ENCODE assay signal across 29 mouse cellular contexts in the genomic region with DNA sequence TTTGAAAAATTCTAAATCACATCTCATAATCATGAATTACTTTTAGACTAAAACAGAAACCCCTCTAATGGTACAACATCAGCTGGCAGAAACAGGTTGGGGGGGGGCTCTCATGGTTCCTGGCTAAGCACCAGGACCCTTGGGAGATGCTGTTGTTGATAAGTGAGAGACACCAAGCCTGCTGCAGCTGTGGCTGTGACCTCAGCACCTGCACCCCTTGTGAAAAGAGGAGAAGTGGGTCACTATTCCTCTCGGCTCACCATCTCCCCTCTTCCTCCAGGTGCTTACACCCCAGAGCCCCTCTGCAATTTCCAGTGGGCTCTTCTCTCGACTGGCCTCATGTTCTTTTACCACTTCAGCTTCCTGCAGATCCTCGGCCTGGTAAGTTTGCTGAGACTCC.
DNase-seq lines count a peak whose midpoint lies in the region; ATAC-seq and TF ChIP-seq lines count a peak whose summit lies in the region.
"Had no signal": no experiment of that assay in that cellular context is flagged by ENCODE, and none has a peak within 500 bp of the region (broad histone marks: within the 10 kb centered on the region; RNA-seq: fewer than 3 reads in every experiment).

No protein-coding gene starts in this region.

- no peak for TF ChIP-seq CTCF in testis, adult 2 months (IDR thresholded peaks at IDR 0.05; ENCODE audit: control insufficient read depth, insufficient read depth, insufficient replicate concordance, low read depth, low read length)

- H3K4me2 ChIP-seq in heart, embryonic 14.5 days (ENCODE audit: low read length), result no peak overlapping the region
- H3K4me2 ChIP-seq: embryonic facial prominence, embryonic 12.5 days; forebrain, embryonic 15.5 days; limb, embryonic 12.5 days; liver, embryonic 11.5 days; midbrain, embryonic 12.5 days; neural tube, embryonic 13.5 days had no signal

- no peak overlapping the region for H3K9ac ChIP-seq in heart, embryonic 14.5 days (ENCODE audit: low read length)
- H3K9ac ChIP-seq: embryonic facial prominence, embryonic 12.5 days; forebrain, embryonic 15.5 days; limb, embryonic 12.5 days; midbrain, embryonic 12.5 days; neural tube, embryonic 13.5 days had no signal

- peak overlapping the region; percentile 84 to 87; a peak in 3 of 4 replicates for H3K27ac ChIP-seq in heart, embryonic 14.5 days (replicated peaks in 1 of 2; ENCODE audit: control insufficient read depth in 1 of 2, insufficient read depth in 1 of 2, low read depth in 2 of 2, low read length in 2 of 2)
- peak overlapping the region; percentile 59 for H3K27ac ChIP-seq in testis, adult 2 months (ENCODE audit: control insufficient read depth, insufficient read depth, low read depth, low read length)
- H3K27ac ChIP-seq: embryonic facial prominence, embryonic 12.5 days; forebrain, embryonic 15.5 days; gastrocnemius, adult 2 months; layer of hippocampus, adult 2 months; left cerebral cortex, adult 2 months; limb, embryonic 12.5 days; midbrain, embryonic 12.5 days; neural tube, embryonic 13.5 days had no signal

- no peak for TF ChIP-seq POLR2A in testis, adult 2 months (IDR thresholded peaks at IDR 0.05; ENCODE audit: control insufficient read depth, low read depth, low read length)

- H3K36me3 ChIP-seq in heart, embryonic 14.5 days (ENCODE audit: control insufficient read depth, insufficient read depth, low read length), result peaks cover 29% of the 10 kb centered on the region; the same call in 1 of the 2 replicates
- no peaks in the 10 kb centered on the region for H3K36me3 ChIP-seq in testis, adult 2 months (ENCODE audit: control insufficient read depth, insufficient read depth, low read length)
- H3K36me3 ChIP-seq: embryonic facial prominence, embryonic 12.5 days; forebrain, embryonic 15.5 days; midbrain, embryonic 12.5 days; neural tube, embryonic 13.5 days had no signal

- DNase-seq in heart, postnatal 14 days, result no peak
- DNase-seq in testis, postnatal 14 days (ENCODE audit: low spot score), result no peak
- peak; percentile 40 to 56 for DNase-seq in thymus, postnatal 10 days (ENCODE audit: low spot score in 2 of 2)
- no peak for DNase-seq in frontal cortex, postnatal 10 days (ENCODE audit: low spot score in 2 of 2)
- no peak for DNase-seq in MN1 (ENCODE audit: low spot score)
- DNase-seq: adrenal gland, adult 2 months; B cell, adult 2 months; cerebellum, adult 11 months; cerebellum, adult 9-11 months; embryo, embryonic 11 days; gastrocnemius, adult 2 months; gastrocnemius, postnatal 36 days; kidney, adult 2 months; kidney, postnatal 36 days; lung, postnatal 4 days had no signal

- peaks cover 41 to 52% of the 10 kb centered on the region in 2 experiments for H3K4me1 ChIP-seq in heart, embryonic 14.5 days (ENCODE audit: control insufficient read depth in 2 of 2, insufficient read depth in 2 of 2, low read length in 2 of 2)
- peaks cover 5% of the 10 kb centered on the region for H3K4me1 ChIP-seq in testis, adult 2 months (ENCODE audit: control insufficient read depth, insufficient read depth, low read length)
- H3K4me1 ChIP-seq: embryonic facial prominence, embryonic 12.5 days; forebrain, embryonic 15.5 days; midbrain, embryonic 12.5 days; neural tube, embryonic 13.5 days had no signal

- H3K4me3 ChIP-seq in heart, embryonic 14.5 days (ENCODE audit: control insufficient read depth in 1 of 2, insufficient read depth in 1 of 2, low read depth in 1 of 2, low read length in 2 of 2), result no peak overlapping the region
- no peak overlapping the region for H3K4me3 ChIP-seq in testis, adult 2 months (ENCODE audit: control insufficient read depth, low read depth, low read length)
- H3K4me3 ChIP-seq: embryonic facial prominence, embryonic 12.5 days; forebrain, embryonic 15.5 days; gastrocnemius, adult 2 months; layer of hippocampus, adult 2 months; left cerebral cortex, adult 2 months; limb, embryonic 12.5 days; megakaryocyte, embryonic 14.5 days; midbrain, embryonic 12.5 days; myocyte; neural tube, embryonic 13.5 days had no signal

- WGBS in heart, embryonic 14.5 days, result 65% methylated on average over 3 of the region's 3 CpGs

- no peaks in the 10 kb centered on the region for H3K27me3 ChIP-seq in heart, embryonic 14.5 days (ENCODE audit: control insufficient read depth, insufficient read depth, low read length)
- no peaks in the 10 kb centered on the region for H3K27me3 ChIP-seq in testis, adult 2 months (ENCODE audit: control insufficient read depth, insufficient read depth, low read length)
- H3K27me3 ChIP-seq: embryonic facial prominence, embryonic 12.5 days; forebrain, embryonic 15.5 days; neural tube, embryonic 13.5 days had no signal

- intact Hi-C loops in heart, postnatal 14 days (cut with DNase I), result no loop called here

- no peaks in the 10 kb centered on the region for H3K9me3 ChIP-seq in heart, embryonic 14.5 days (ENCODE audit: control insufficient read depth, low read length)
- H3K9me3 ChIP-seq: embryonic facial prominence, embryonic 12.5 days; forebrain, embryonic 15.5 days; limb, embryonic 12.5 days; megakaryocyte, embryonic 14.5 days; midbrain, embryonic 12.5 days; neural tube, embryonic 13.5 days had no signal

- no peak for ATAC-seq in heart, embryonic 14.5 days (ENCODE audit: insufficient number of reproducible peaks, insufficient read depth, low FRiP score, low read depth)
- ATAC-seq: activated CD4-positive, CD25-positive, alpha-beta regulatory T cell, adult 4 months; forebrain, embryonic 15.5 days; hindbrain, embryonic 16.5 days had no signal

Comparison
In these comparisons a context has a peak if more than half of its experiments do, and no peak if none do; other contexts are left out.
1. DNase-seq: peak in thymus, postnatal 10 days (2 of 2); none in heart, postnatal 14 days (0 of 2), testis, postnatal 14 days (single experiment), frontal cortex, postnatal 10 days (0 of 2) and MN1 (single experiment).